Mouse (Mus musculus): ENCODE data around the gene Gclc. TPM values are rescaled to one million over a fixed set of nuclear protein-coding genes. Genes with fewer than 3 reads are reported as not detected.

Gene Gclc
- total and polyA plus RNA-seq, 3 experiments: 20.4 to 84.8 (median 35.7) TPM

DNA sequence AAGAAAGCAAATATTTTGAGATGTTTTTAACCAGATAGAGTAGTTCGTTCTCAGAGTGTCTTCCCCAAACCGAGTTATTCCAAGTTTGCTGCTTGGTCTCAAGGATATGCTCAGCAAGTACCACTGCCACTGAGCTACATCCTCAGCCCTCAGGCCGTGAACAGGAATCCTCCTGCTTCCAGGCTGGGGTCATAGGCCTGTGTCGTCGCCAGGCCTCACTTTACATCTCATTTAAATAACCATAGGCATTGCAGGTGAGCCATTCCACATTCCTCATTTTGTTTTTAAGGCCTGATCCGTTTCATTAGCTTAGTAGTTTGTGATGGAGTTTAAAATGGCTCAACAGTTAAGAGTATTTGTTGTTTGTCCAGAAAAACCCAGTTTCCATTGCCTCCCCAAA is 4.8 kb downstream of the Gclc start:
- H3K9me3 ChIP-seq (replicated peaks; ENCODE audit: low read length): no peaks in the 10 kb centered on the region
- DNase-seq (ENCODE audit: extremely low read depth): no peak
- in situ Hi-C loops (cut with MboI; ENCODE audit: low pct_ligation_motif_present, low pct_unique_long_range_greater_than_20kb, low sequenced_read_pairs) (loop anchor here (10.0 kb wide), 1 partner anchor 54 kb away; no protein-coding TSS in a partner anchor), dilution Hi-C loops (cut with MboI; ENCODE audit: extremely low pct_ligation_motif_present, extremely low pct_unique_long_range_greater_than_20kb, low sequenced_read_pairs) (no loop called here)
- H3K79me2 ChIP-seq (replicated peaks; ENCODE audit: control insufficient read depth, extremely low read depth, insufficient read depth, poor library complexity, severe bottlenecking): peaks cover 28% of the 10 kb centered on the region
- no peaks in the 10 kb centered on the region for H3K27me3 ChIP-seq (replicated peaks)
- no peak for TF ChIP-seq JUN (IDR thresholded peaks at IDR 0.05; ENCODE audit: insufficient read depth, low read depth, low read length)
- TF ChIP-seq MEF2A (IDR thresholded peaks at IDR 0.05; ENCODE audit: borderline replicate concordance, low read depth, low read length): no peak
- TF ChIP-seq ELF1 (IDR thresholded peaks at IDR 0.05; ENCODE audit: low read depth, low read length): no peak
- TF ChIP-seq NRF1 (IDR thresholded peaks at IDR 0.05; ENCODE audit: low read depth, low read length): no peak
- TF ChIP-seq BHLHE40 (IDR thresholded peaks at IDR 0.05; ENCODE audit: low read depth, low read length): no peak
- TF ChIP-seq MAZ (IDR thresholded peaks at IDR 0.05; ENCODE audit: low read depth, low read length): no peak
- no peak for TF ChIP-seq SIN3A (IDR thresholded peaks at IDR 0.05; ENCODE audit: low read length)
- TF ChIP-seq USF2 (conservative IDR thresholded peaks at IDR 0.05; ENCODE audit: low read depth, low read length): no peak
- TF ChIP-seq SMC3 (IDR thresholded peaks at IDR 0.05; ENCODE audit: low read depth, low read length): no peak
- TF ChIP-seq KAT2A (IDR thresholded peaks at IDR 0.05; ENCODE audit: insufficient replicate concordance, low read length): no peak
- no peak for TF ChIP-seq MAFK (IDR thresholded peaks at IDR 0.05; ENCODE audit: insufficient replicate concordance, low read length)
- TF ChIP-seq MAX (IDR thresholded peaks at IDR 0.05; ENCODE audit: low read length): no peak
- no peak for TF ChIP-seq EP300 (IDR thresholded peaks at IDR 0.05; ENCODE audit: low read length)
- TF ChIP-seq UBTF (IDR thresholded peaks at IDR 0.05; ENCODE audit: low read depth, low read length): no peak
- no peak for TF ChIP-seq CTCF (conservative IDR thresholded peaks at IDR 0.05 in 1 of 2, IDR thresholded peaks at IDR 0.05 in 1 of 2; ENCODE audit: low read depth in 2 of 2, low read length in 2 of 2)
- no peak for TF ChIP-seq POLR2AphosphoS2 (IDR thresholded peaks at IDR 0.05; ENCODE audit: low read depth, low read length)
- peaks cover 10 to 48% of the 10 kb centered on the region in 2 experiments for H3K36me3 ChIP-seq (replicated peaks in 1 of 2; ENCODE audit: control insufficient read depth in 1 of 2, insufficient read depth in 1 of 2, low read length in 1 of 2)
- no peak overlapping the region for H3K4me2 ChIP-seq (ENCODE audit: insufficient read depth, low read depth, poor library complexity, severe bottlenecking)
- H3K4me3 ChIP-seq (replicated peaks in 1 of 3; ENCODE audit: low read depth in 2 of 3, low read length in 2 of 3, poor library complexity in 1 of 3): no peak overlapping the region
- peaks cover 2 to 35% of the 10 kb centered on the region in 2 experiments; a peak in 2 of 4 replicates for H3K4me1 ChIP-seq (ENCODE audit: control insufficient read depth in 1 of 2, insufficient read depth in 2 of 2)
- no peak overlapping the region for H3K9ac ChIP-seq (ENCODE audit: insufficient read depth, low read depth)
- H3K27ac ChIP-seq (ENCODE audit: insufficient read depth, low read depth): no peak overlapping the region

DNA sequence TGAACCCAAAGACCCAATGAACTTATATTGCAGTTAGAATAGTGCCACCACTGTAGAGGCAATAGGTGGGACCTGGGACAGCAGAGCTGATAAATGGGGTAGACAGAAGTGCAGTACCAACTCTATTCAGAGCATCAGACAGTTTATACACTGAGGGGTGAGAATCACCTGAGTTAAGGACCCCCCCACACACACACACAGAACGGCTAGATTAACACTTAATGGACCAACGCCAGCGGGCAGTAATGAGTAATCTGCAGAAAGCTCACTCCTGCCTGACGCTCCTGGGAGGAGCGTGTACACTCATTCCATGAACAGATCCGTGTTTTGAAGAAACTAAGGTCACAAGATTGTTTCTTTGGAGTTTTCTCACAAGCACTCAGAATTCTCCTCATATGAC is 5.4 kb downstream of the Gclc start:
- Histone ChIP-seq H3K4me2 (ENCODE audit: insufficient read depth, low read depth, poor library complexity, severe bottlenecking) (no peak overlapping the region), H3K79me2 (replicated peaks; ENCODE audit: control insufficient read depth, extremely low read depth, insufficient read depth, poor library complexity, severe bottlenecking) (peaks cover 28% of the 10 kb centered on the region), H3K9me3 (replicated peaks; ENCODE audit: low read length) (no peaks in the 10 kb centered on the region), H3K4me3 (replicated peaks in 1 of 3; ENCODE audit: low read depth in 2 of 3, low read length in 2 of 3, poor library complexity in 1 of 3) (no peak overlapping the region), H3K27ac (ENCODE audit: insufficient read depth, low read depth) (no peak overlapping the region), H3K27me3 (replicated peaks) (no peaks in the 10 kb centered on the region), H3K4me1 (ENCODE audit: control insufficient read depth in 1 of 2, insufficient read depth in 2 of 2) (peaks cover 2 to 35% of the 10 kb centered on the region in 2 experiments; a peak in 2 of 4 replicates), H3K36me3 (replicated peaks in 1 of 2; ENCODE audit: control insufficient read depth in 1 of 2, insufficient read depth in 1 of 2, low read length in 1 of 2) (peaks cover 10 to 54% of the 10 kb centered on the region in 2 experiments), H3K9ac (ENCODE audit: insufficient read depth, low read depth) (no peak overlapping the region)
- no peak for DNase-seq (ENCODE audit: extremely low read depth)
- TF ChIP-seq SIN3A (IDR thresholded peaks at IDR 0.05; ENCODE audit: low read length): no peak
- no peak for TF ChIP-seq RAD21 (IDR thresholded peaks at IDR 0.05; ENCODE audit: low read depth, low read length)
- TF ChIP-seq PAX5 (IDR thresholded peaks at IDR 0.05; ENCODE audit: low read length): no peak
- TF ChIP-seq ZNF384 (IDR thresholded peaks at IDR 0.05; ENCODE audit: low read depth, low read length): no peak
- TF ChIP-seq NRF1 (IDR thresholded peaks at IDR 0.05; ENCODE audit: low read depth, low read length): no peak
- no peak for TF ChIP-seq KAT2A (IDR thresholded peaks at IDR 0.05; ENCODE audit: insufficient replicate concordance, low read length)
- no peak for TF ChIP-seq MEF2A (IDR thresholded peaks at IDR 0.05; ENCODE audit: borderline replicate concordance, low read depth, low read length)
- no peak for TF ChIP-seq BHLHE40 (IDR thresholded peaks at IDR 0.05; ENCODE audit: low read depth, low read length)
- TF ChIP-seq ELF1 (IDR thresholded peaks at IDR 0.05; ENCODE audit: low read depth, low read length): no peak
- no peak for TF ChIP-seq USF1 (IDR thresholded peaks at IDR 0.05; ENCODE audit: low read depth, low read length)
- dilution Hi-C loops (cut with MboI; ENCODE audit: extremely low pct_ligation_motif_present, extremely low pct_unique_long_range_greater_than_20kb, low sequenced_read_pairs) (no loop called here), in situ Hi-C loops (cut with MboI; ENCODE audit: low pct_ligation_motif_present, low pct_unique_long_range_greater_than_20kb, low sequenced_read_pairs) (loop anchor here (10.0 kb wide), 1 partner anchor 55 kb away; no protein-coding TSS in a partner anchor)
